Mouse (Mus musculus): ENCODE measurements around the gene Dnaic1. TPM values are rescaled to one million over a fixed set of nuclear protein-coding genes. Genes with fewer than 3 reads are reported as not detected.

Dnaic1 gene
- 1 to 10 TPM in 1 of 2 experiments, under 1 TPM in 1; 0.84 to 1.6 TPM for total RNA-seq (2021)

- intact Hi-C loops (cut with DNase I) = loop anchor here (5.0 kb wide), 1 partner anchor 102 kb away; the partner anchor contains the start of gene Nudt2
- DNase-seq = peak; percentile 99
Measured at GRCm38 (mm10) chr4:41569411-41569885, at the start of gene Dnaic1, which contains the start of gene Fam219a. TSS of gene Dnaic1 (plus strand) at chr4:41569775. TSS of gene Fam219a (minus strand) at chr4:41569538.

- intact Hi-C loops (cut with DNase I) = loop anchor here (10.0 kb wide), 2 partner anchors 94 to 184 kb away; no protein-coding TSS in a partner anchor
- no peak for DNase-seq
Measured at GRCm38 (mm10) chr4:41520641-41521040, 48.9 kb upstream of the Dnaic1 start.

- DNase-seq = no peak
- intact Hi-C loops (cut with DNase I) = loop anchor here (10.0 kb wide), 2 partner anchors 93 to 183 kb away; no protein-coding TSS in a partner anchor
Measured at GRCm38 (mm10) chr4:41522136-41522535, 47.4 kb upstream of the Dnaic1 start.

GRCm38 (mm10) chr4:41522788-41523187, 46.8 kb upstream of the Dnaic1 start:
- intact Hi-C loops (cut with DNase I) = loop anchor here (10.0 kb wide), 2 partner anchors 92 to 182 kb away; no protein-coding TSS in a partner anchor
- peak; percentile 28 to 44 for DNase-seq

- DNase-seq = no peak
- intact Hi-C loops (cut with DNase I) = loop anchor here (10.0 kb wide), 2 partner anchors 91 to 181 kb away; no protein-coding TSS in a partner anchor
Measured at GRCm38 (mm10) chr4:41523839-41524238, 45.7 kb upstream of the Dnaic1 start.

GRCm38 (mm10) chr4:41524829-41525228, 44.7 kb upstream of the Dnaic1 start:
- intact Hi-C loops (cut with DNase I) = loop anchor here (10.0 kb wide), 2 partner anchors 90 to 180 kb away; no protein-coding TSS in a partner anchor

GRCm38 (mm10) chr4:41526553-41526952, 43.0 kb upstream of the Dnaic1 start:
- no peak for DNase-seq
- intact Hi-C loops (cut with DNase I) = loop anchor here (10.0 kb wide), 2 partner anchors 88 to 178 kb away; no protein-coding TSS in a partner anchor

More at GRCm38 (mm10) chr4:41524829-41525228, 44.7 kb upstream of the Dnaic1 start:
- DNase-seq = no peak

GRCm38 (mm10) chr4:41527076-41527475, 42.5 kb upstream of the Dnaic1 start:
- no peak for DNase-seq
- intact Hi-C loops (cut with DNase I) = loop anchor here (10.0 kb wide), 2 partner anchors 88 to 178 kb away; no protein-coding TSS in a partner anchor

- intact Hi-C loops (cut with DNase I) = loop anchor here (10.0 kb wide), 2 partner anchors 87 to 177 kb away; no protein-coding TSS in a partner anchor
Measured at GRCm38 (mm10) chr4:41527996-41528395, 41.6 kb upstream of the Dnaic1 start.

GRCm38 (mm10) chr4:41532420-41532819, 37.2 kb upstream of the Dnaic1 start:
- intact Hi-C loops (cut with DNase I) = no loop called here
- DNase-seq = peak; percentile 27 to 46

More at GRCm38 (mm10) chr4:41527996-41528395, 41.6 kb upstream of the Dnaic1 start:
- DNase-seq = peak; percentile 15 to 35

- DNase-seq = no peak
- intact Hi-C loops (cut with DNase I) = no loop called here
Measured at GRCm38 (mm10) chr4:41534866-41535265, 34.7 kb upstream of the Dnaic1 start.

- intact Hi-C loops (cut with DNase I) = no loop called here
- DNase-seq = no peak
Measured at GRCm38 (mm10) chr4:41542136-41542535, 27.4 kb upstream of the Dnaic1 start.

GRCm38 (mm10) chr4:41545985-41546384, 23.6 kb upstream of the Dnaic1 start:
- intact Hi-C loops (cut with DNase I) = loop anchor here (5.0 kb wide), 1 partner anchor 79 kb away; the partner anchor contains the start of gene Nudt2
- DNase-seq = peak; percentile 46 to 66

- intact Hi-C loops (cut with DNase I) = loop anchor here (5.0 kb wide), 1 partner anchor 80 kb away; the partner anchor contains the start of gene Nudt2
- DNase-seq = no peak
Measured at GRCm38 (mm10) chr4:41547086-41547485, 22.5 kb upstream of the Dnaic1 start.

GRCm38 (mm10) chr4:41552529-41552928, 17.0 kb upstream of the Dnaic1 start:
- intact Hi-C loops (cut with DNase I) = loop anchor here (1.0 kb wide), 3 partner anchors 62 to 156 kb away; no protein-coding TSS in a partner anchor

GRCm38 (mm10) chr4:41553116-41553515, 16.5 kb upstream of the Dnaic1 start:
- DNase-seq = no peak
- intact Hi-C loops (cut with DNase I) = no loop called here

More at GRCm38 (mm10) chr4:41552529-41552928, 17.0 kb upstream of the Dnaic1 start:
- peak; percentile 79 to 84 for DNase-seq

GRCm38 (mm10) chr4:41554994-41555663, 14.4 kb upstream of the Dnaic1 start:
- peak; percentile 65 to 76 for DNase-seq
- intact Hi-C loops (cut with DNase I) = loop anchor here (1.0 kb wide), 1 partner anchor 13 kb away; no protein-coding TSS in a partner anchor

- no peak for DNase-seq
Measured at GRCm38 (mm10) chr4:41556311-41556953, 13.1 kb upstream of the Dnaic1 start.

GRCm38 (mm10) chr4:41557092-41557491, 12.5 kb upstream of the Dnaic1 start:
- DNase-seq = no peak
- intact Hi-C loops (cut with DNase I) = no loop called here

More at GRCm38 (mm10) chr4:41556311-41556953, 13.1 kb upstream of the Dnaic1 start:
- intact Hi-C loops (cut with DNase I) = no loop called here

- intact Hi-C loops (cut with DNase I) = no loop called here
Measured at GRCm38 (mm10) chr4:41563297-41563696, 6.3 kb upstream of the Dnaic1 start.

More at GRCm38 (mm10) chr4:41563297-41563696, 6.3 kb upstream of the Dnaic1 start:
- DNase-seq = no peak

Data from heart, postnatal 10 days (tissue).